Mouse (Mus musculus): Measurements from ENCODE around the gene Per1. TPM values are rescaled to one million over a fixed set of nuclear protein-coding genes. Genes with fewer than 3 reads are reported as not detected.

Gene Per1
- polyA plus RNA-seq, 1 experiment from 2014 or later: 7.2 TPM

- WGBS: 89% methylated on average over 21 of the region's 21 CpGs
- H3K9me3 ChIP-seq: no peaks in the 10 kb centered on the region
- no peak for ATAC-seq (ENCODE audit: insufficient number of reproducible peaks, insufficient read depth, low FRiP score, low TSS enrichment, low read depth)
These were observed 6.8 kb downstream of the Per1 start for GRCm38 (mm10) chr11:69101604-69102402.

GRCm38 (mm10) chr11:69102403-69102725 lies 7.3 kb downstream of the Per1 start:
- Histone ChIP-seq H3K27ac (no peak overlapping the region), H3K4me3 (replicated peaks) (no peak overlapping the region), H3K4me1 (replicated peaks) (peaks cover 32% of the 10 kb centered on the region), H3K4me2 (no peak overlapping the region), H3K27me3 (no peaks in the 10 kb centered on the region), H3K36me3 (peaks cover 69% of the 10 kb centered on the region), H3K9me3 (no peaks in the 10 kb centered on the region), H3K9ac (replicated peaks) (no peak overlapping the region)
- no peak for ATAC-seq (ENCODE audit: insufficient number of reproducible peaks, insufficient read depth, low FRiP score, low TSS enrichment, low read depth)
- 95% methylated on average over 7 of the region's 7 CpGs for WGBS

More at GRCm38 (mm10) chr11:69101604-69102402, 6.8 kb downstream of the Per1 start:
- H3K9ac ChIP-seq (replicated peaks): no peak overlapping the region
- no peaks in the 10 kb centered on the region for H3K27me3 ChIP-seq
- no peak overlapping the region for H3K4me2 ChIP-seq
- H3K4me3 ChIP-seq (replicated peaks): no peak overlapping the region
- peaks cover 63% of the 10 kb centered on the region for H3K36me3 ChIP-seq
- H3K27ac ChIP-seq: no peak overlapping the region
- H3K4me1 ChIP-seq (replicated peaks): peaks cover 37% of the 10 kb centered on the region

GRCm38 (mm10) chr11:69103121-69103520 lies 8.1 kb downstream of the Per1 start:
- H3K9ac ChIP-seq (replicated peaks): no peak overlapping the region
- no peak overlapping the region for H3K4me3 ChIP-seq (replicated peaks)
- H3K27ac ChIP-seq: no peak overlapping the region
- no peak for ATAC-seq (ENCODE audit: insufficient number of reproducible peaks, insufficient read depth, low FRiP score, low TSS enrichment, low read depth)
- H3K27me3 ChIP-seq: no peaks in the 10 kb centered on the region
- H3K36me3 ChIP-seq: peaks cover 76% of the 10 kb centered on the region
- 94% methylated on average over 14 of the region's 14 CpGs for WGBS
- H3K4me1 ChIP-seq (replicated peaks): peaks cover 24% of the 10 kb centered on the region
- H3K9me3 ChIP-seq: no peaks in the 10 kb centered on the region
- H3K4me2 ChIP-seq: no peak overlapping the region

GRCm38 (mm10) chr11:69103531-69104435 lies 8.8 kb downstream of the Per1 start:
- H3K9me3 ChIP-seq: no peaks in the 10 kb centered on the region
- H3K36me3 ChIP-seq: peaks cover 83% of the 10 kb centered on the region
- WGBS: 93% methylated on average over 15 of the region's 15 CpGs
- H3K27me3 ChIP-seq: no peaks in the 10 kb centered on the region
- no peak overlapping the region for H3K4me3 ChIP-seq (replicated peaks)
- H3K4me2 ChIP-seq: no peak overlapping the region
- no peak overlapping the region for H3K27ac ChIP-seq
- no peak for ATAC-seq (ENCODE audit: insufficient number of reproducible peaks, insufficient read depth, low FRiP score, low TSS enrichment, low read depth)
- peaks cover 18% of the 10 kb centered on the region for H3K4me1 ChIP-seq (replicated peaks)
- no peak overlapping the region for H3K9ac ChIP-seq (replicated peaks)

GRCm38 (mm10) chr11:69104487-69104886 lies 9.5 kb downstream of the Per1 start:
- no peak for ATAC-seq (ENCODE audit: insufficient number of reproducible peaks, insufficient read depth, low FRiP score, low TSS enrichment, low read depth)
- H3K36me3 ChIP-seq: peaks cover 90% of the 10 kb centered on the region
- H3K4me3 ChIP-seq (replicated peaks): no peak overlapping the region

GRCm38 (mm10) chr11:69105227-69105626 lies 10.2 kb downstream of the Per1 start:
- 80% methylated on average over 6 of the region's 6 CpGs for WGBS
- Histone ChIP-seq H3K4me3 (replicated peaks) (no peak overlapping the region), H3K4me2 (no peak overlapping the region), H3K4me1 (replicated peaks) (peaks cover 6% of the 10 kb centered on the region), H3K36me3 (peaks cover 91% of the 10 kb centered on the region), H3K9me3 (no peaks in the 10 kb centered on the region), H3K27me3 (no peaks in the 10 kb centered on the region), H3K27ac (no peak overlapping the region), H3K9ac (replicated peaks) (no peak overlapping the region)
- no peak for ATAC-seq (ENCODE audit: insufficient number of reproducible peaks, insufficient read depth, low FRiP score, low TSS enrichment, low read depth)

More at GRCm38 (mm10) chr11:69104487-69104886, 9.5 kb downstream of the Per1 start:
- 92% methylated on average over 14 of the region's 14 CpGs for WGBS
- Histone ChIP-seq H3K27ac (no peak overlapping the region), H3K27me3 (no peaks in the 10 kb centered on the region), H3K4me1 (replicated peaks) (peaks cover 12% of the 10 kb centered on the region), H3K9ac (replicated peaks) (no peak overlapping the region), H3K9me3 (no peaks in the 10 kb centered on the region), H3K4me2 (no peak overlapping the region)

- 90% methylated on average over 2 of the region's 2 CpGs for WGBS
- no peak overlapping the region for H3K27ac ChIP-seq
- H3K4me3 ChIP-seq (replicated peaks): no peak overlapping the region
- no peaks in the 10 kb centered on the region for H3K4me1 ChIP-seq (replicated peaks)
- H3K9me3 ChIP-seq: no peaks in the 10 kb centered on the region
- H3K36me3 ChIP-seq: peaks cover 88% of the 10 kb centered on the region
- no peak overlapping the region for H3K9ac ChIP-seq (replicated peaks)
- no peak overlapping the region for H3K4me2 ChIP-seq
- no peaks in the 10 kb centered on the region for H3K27me3 ChIP-seq
- ATAC-seq (ENCODE audit: insufficient number of reproducible peaks, insufficient read depth, low FRiP score, low TSS enrichment, low read depth): no peak
These were observed 10.8 kb downstream of the Per1 start for GRCm38 (mm10) chr11:69105796-69106195.

GRCm38 (mm10) chr11:69106299-69106698 lies 11.3 kb downstream of the Per1 start:
- H3K27me3 ChIP-seq: no peaks in the 10 kb centered on the region
- WGBS: 85% methylated on average over 11 of the region's 11 CpGs
- no peaks in the 10 kb centered on the region for H3K4me1 ChIP-seq (replicated peaks)
- no peak overlapping the region for H3K27ac ChIP-seq
- H3K36me3 ChIP-seq: peaks cover 83% of the 10 kb centered on the region
- no peak overlapping the region for H3K4me2 ChIP-seq
- no peak for ATAC-seq (ENCODE audit: insufficient number of reproducible peaks, insufficient read depth, low FRiP score, low TSS enrichment, low read depth)
- H3K9ac ChIP-seq (replicated peaks): no peak overlapping the region
- H3K4me3 ChIP-seq (replicated peaks): no peak overlapping the region
- H3K9me3 ChIP-seq: no peaks in the 10 kb centered on the region

- H3K27ac ChIP-seq: no peak overlapping the region
- H3K9ac ChIP-seq (replicated peaks): no peak overlapping the region
- peaks cover under 1% of the 10 kb centered on the region; the same call in 1 of the 2 replicates for H3K27me3 ChIP-seq
- H3K4me2 ChIP-seq: no peak overlapping the region
- H3K4me1 ChIP-seq (replicated peaks): no peaks in the 10 kb centered on the region
- no peaks in the 10 kb centered on the region for H3K9me3 ChIP-seq
- H3K36me3 ChIP-seq: peaks cover 77% of the 10 kb centered on the region
- H3K4me3 ChIP-seq (replicated peaks): no peak overlapping the region
- WGBS: 84% methylated on average over 11 of the region's 11 CpGs
- no peak for ATAC-seq (ENCODE audit: insufficient number of reproducible peaks, insufficient read depth, low FRiP score, low TSS enrichment, low read depth)
These were observed 11.8 kb downstream of the Per1 start for GRCm38 (mm10) chr11:69106842-69107241.

- H3K27me3 ChIP-seq: peaks cover 7% of the 10 kb centered on the region; the same call in 1 of the 2 replicates
- H3K9me3 ChIP-seq: no peaks in the 10 kb centered on the region
- H3K4me3 ChIP-seq (replicated peaks): no peak overlapping the region
- H3K4me2 ChIP-seq: no peak overlapping the region
- 86% methylated on average over 11 of the region's 11 CpGs for WGBS
- no peak overlapping the region for H3K9ac ChIP-seq (replicated peaks)
- no peak overlapping the region for H3K27ac ChIP-seq
- peaks cover 69% of the 10 kb centered on the region for H3K36me3 ChIP-seq
- ATAC-seq (ENCODE audit: insufficient number of reproducible peaks, insufficient read depth, low FRiP score, low TSS enrichment, low read depth): no peak
- H3K4me1 ChIP-seq (replicated peaks): 0 out of 2 replicates have a peak, but pooled peaks cover 3% of the 10 kb centered on the region
These were observed 12.7 kb downstream of the Per1 start for GRCm38 (mm10) chr11:69107676-69108075.

GRCm38 (mm10) chr11:69108223-69108622 lies 13.2 kb downstream of the Per1 start:
- H3K9me3 ChIP-seq: no peaks in the 10 kb centered on the region
- no peak overlapping the region for H3K9ac ChIP-seq (replicated peaks)
- H3K27me3 ChIP-seq: peaks cover 7% of the 10 kb centered on the region; the same call in 1 of the 2 replicates
- no peak overlapping the region for H3K4me2 ChIP-seq
- H3K27ac ChIP-seq: no peak overlapping the region
- H3K36me3 ChIP-seq: peaks cover 64% of the 10 kb centered on the region
- H3K4me1 ChIP-seq (replicated peaks): 0 out of 2 replicates have a peak, but pooled peaks cover 3% of the 10 kb centered on the region
- H3K4me3 ChIP-seq (replicated peaks): no peak overlapping the region
- WGBS: 91% methylated on average over 9 of the region's 9 CpGs
- ATAC-seq (ENCODE audit: insufficient number of reproducible peaks, insufficient read depth, low FRiP score, low TSS enrichment, low read depth): no peak

Data from limb, embryonic 12.5 days (tissue).